Mouse (Mus musculus) midbrain, embryonic 14.5 days (tissue): ENCODE results near the gene Hist1h4c. TPM values are rescaled to one million over a fixed set of nuclear protein-coding genes. Genes with fewer than 3 reads are reported as not detected.

Experiments
- ATAC-seq: fragments of 200-750 bp; cut with Nextera tagmentation; 2 replicates; pipeline ENCODE4 v1.8.0; 2017; ENCODE audit warnings: moderate number of reproducible peaks, moderate library complexity; ENCODE audit not compliant: low FRiP score, low TSS enrichment
- DNase-seq: peaks from one replicate; pipeline ENCODE4 v3.0.0-alpha.2; 2015
- H3K27ac ChIP-seq: fragments of 300-500 bp; sonication (generic); replicated peaks from 2 replicates; pipeline ENCODE4 v1.5.1; 2014; ENCODE audit warnings: mild to moderate bottlenecking, low read depth, low read length, moderate library complexity
- H3K27me3 ChIP-seq: fragments of 300-500 bp; sonication (generic); 2 replicates; pipeline ENCODE4 v1.6.1; 2014; ENCODE audit warnings: low read length, control low read depth, mixed read lengths; ENCODE audit not compliant: control insufficient read depth, insufficient read depth
- H3K36me3 ChIP-seq: fragments of 300-500 bp; sonication (generic); 2 replicates; pipeline ENCODE4 v1.6.1; 2014; ENCODE audit warnings: low read length, control low read depth; ENCODE audit not compliant: control insufficient read depth, insufficient read depth
- H3K4me1 ChIP-seq: fragments of 300-500 bp; sonication (generic); 2 replicates; pipeline ENCODE4 v1.6.1; 2014; ENCODE audit warnings: mild to moderate bottlenecking, antibody characterized with exemption, low read length, control low read depth; ENCODE audit not compliant: control insufficient read depth, insufficient read depth
- H3K4me2 ChIP-seq: fragments of 300-500 bp; sonication (generic); 2 replicates; pipeline ENCODE4 v1.6.1; 2014; ENCODE audit warnings: mild to moderate bottlenecking, low read length, moderate library complexity
- H3K4me3 ChIP-seq: fragments of 300-500 bp; sonication (generic); replicated peaks from 2 replicates; pipeline ENCODE4 v1.5.1; 2014; ENCODE audit warnings: low read depth, low read length
- H3K9ac ChIP-seq: fragments of 300-500 bp; sonication (generic); replicated peaks from 2 replicates; pipeline ENCODE4 v1.6.1; 2014; ENCODE audit warnings: mild to moderate bottlenecking, low read length, moderate library complexity
- H3K9me3 ChIP-seq: fragments of 300-500 bp; sonication (generic); 2 replicates; pipeline ENCODE4 v1.6.1; 2016; ENCODE audit warnings: low read length, control low read depth, mixed read lengths; ENCODE audit not compliant: control insufficient read depth
- WGBS: fragments of 180-500 bp; shearing (Covaris S2); extraction: QIAGEN DNeasy Blood & Tissue Kit; methylation state at CpG from one replicate; pipeline ENCODE4 v1.1.7; 2014; 5-methylcytosine and 5-hydroxymethylcytosine counted together
- polyA plus RNA-seq: library from polyadenylated mRNA; unstranded; fragments of >200 nt; fragmentation: Nextera tagmentation; extraction: Ambion mirVana; gene quantifications from 2 replicates; pipeline ENCODE4 v1.2.1, GENCODE M21; 2014

Hist1h4c gene
- polyA plus RNA-seq, 1 experiment from 2014 or later = 4.3 TPM

DNA sequence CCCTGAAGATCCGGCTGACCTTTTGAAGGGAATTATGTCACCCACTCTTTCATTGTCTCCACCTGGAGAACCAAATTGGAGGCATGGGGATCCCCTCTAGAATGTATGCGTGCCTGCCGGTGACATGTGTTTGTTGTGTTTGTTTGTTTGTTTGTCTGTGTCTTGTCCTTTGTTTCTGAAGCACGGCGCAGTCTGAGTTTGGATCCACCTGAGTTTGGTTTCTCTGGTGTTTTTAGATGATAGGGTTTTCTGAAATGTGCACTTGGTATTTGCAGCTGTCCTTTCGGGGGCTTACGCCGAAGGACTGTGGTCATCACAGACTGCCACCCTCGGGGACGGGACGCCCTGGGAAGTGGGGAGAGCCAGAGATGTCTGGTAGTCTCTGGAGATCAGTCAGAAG is 18.9 kb upstream of the Hist1h4c start:
- H3K27ac ChIP-seq = no peak overlapping the region
- H3K27me3 ChIP-seq = no peaks in the 10 kb centered on the region
- no peaks in the 10 kb centered on the region for H3K9me3 ChIP-seq
- ATAC-seq (no peak), DNase-seq (no peak)
- no peaks in the 10 kb centered on the region for H3K4me1 ChIP-seq
- no peak overlapping the region for H3K4me2 ChIP-seq
- no peak overlapping the region for H3K4me3 ChIP-seq
- 63% methylated on average over 11 of the region's 11 CpGs for WGBS
- no peaks in the 10 kb centered on the region for H3K36me3 ChIP-seq
- H3K9ac ChIP-seq = no peak overlapping the region

GRCm38 (mm10) chr13:23716261-23717042 is 18.2 kb upstream of the Hist1h4c start:
- Histone ChIP-seq H3K4me1 (no peaks in the 10 kb centered on the region), H3K36me3 (no peaks in the 10 kb centered on the region), H3K4me3 (no peak overlapping the region), H3K27me3 (no peaks in the 10 kb centered on the region), H3K27ac (no peak overlapping the region), H3K4me2 (no peak overlapping the region), H3K9ac (no peak overlapping the region), H3K9me3 (no peaks in the 10 kb centered on the region)
- DNase-seq (no peak), ATAC-seq (no peak)
- 86% methylated on average over 5 of the region's 5 CpGs for WGBS

GRCm38 (mm10) chr13:23710374-23711089 is 12.3 kb upstream of the Hist1h4c start, which contains the start of gene Hfe:
Hfe (minus strand) TSS chr13:23710854.
- Histone ChIP-seq H3K4me1 (no peaks in the 10 kb centered on the region), H3K27me3 (no peaks in the 10 kb centered on the region), H3K9ac (peak within 1 kb of the TSS; percentile 44; the same call in 1 of the 2 replicates), H3K9me3 (no peaks in the 10 kb centered on the region), H3K36me3 (no peaks in the 10 kb centered on the region), H3K27ac (no peak within 1 kb of the TSS), H3K4me3 (peak within 1 kb of the TSS; percentile 23), H3K4me2 (peak within 1 kb of the TSS; percentile 54)
- ATAC-seq (peak; percentile 63; the same call in 1 of the 2 replicates), DNase-seq (peak; percentile 50)
- WGBS = 6% methylated on average over 17 of the region's 17 CpGs

DNA sequence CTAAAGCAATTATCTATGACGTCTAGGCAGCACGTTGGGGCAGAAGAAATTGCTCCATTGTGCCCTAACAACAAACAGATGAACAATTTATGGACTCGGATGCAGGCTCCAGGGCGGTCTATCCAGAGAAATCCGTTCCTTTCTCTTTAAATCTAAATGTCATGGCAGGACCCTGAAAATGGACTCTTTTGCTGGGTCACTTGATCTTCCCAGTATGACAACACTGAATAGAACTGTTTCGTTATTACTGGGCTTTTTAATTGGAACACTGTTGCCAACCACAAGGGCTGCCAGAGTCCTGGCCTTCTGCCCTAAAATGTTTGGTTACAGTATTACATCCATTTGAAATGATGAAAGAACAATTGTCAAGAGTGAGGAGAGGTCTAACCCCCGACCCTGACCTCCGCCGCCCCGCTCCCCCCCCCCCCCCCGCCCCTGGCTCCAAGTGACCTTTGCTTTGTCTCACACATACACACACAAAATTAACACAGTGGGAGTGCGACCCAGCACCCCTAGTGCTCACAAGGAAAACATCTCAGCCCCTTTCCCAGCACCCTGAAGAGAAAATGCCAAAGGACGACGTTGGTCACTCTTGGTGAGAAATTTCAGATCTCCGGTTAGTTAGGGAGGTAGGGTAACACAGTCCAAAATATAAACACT is 11.6 kb upstream of the Hist1h4c start:
- 26% methylated on average over 15 of the region's 15 CpGs for WGBS
- peak overlapping the region; percentile 54 for H3K4me2 ChIP-seq
- no peaks in the 10 kb centered on the region for H3K36me3 ChIP-seq
- no peak for DNase-seq
- H3K9me3 ChIP-seq = no peaks in the 10 kb centered on the region
- ATAC-seq = no peak
- peak overlapping the region; percentile 23 for H3K4me3 ChIP-seq
- no peaks in the 10 kb centered on the region for H3K4me1 ChIP-seq
- H3K27me3 ChIP-seq = no peaks in the 10 kb centered on the region
- 0 out of 2 replicates have a peak overlapping the region, but pooled peaks have one; percentile 44 for H3K9ac ChIP-seq
- no peak overlapping the region for H3K27ac ChIP-seq

DNA sequence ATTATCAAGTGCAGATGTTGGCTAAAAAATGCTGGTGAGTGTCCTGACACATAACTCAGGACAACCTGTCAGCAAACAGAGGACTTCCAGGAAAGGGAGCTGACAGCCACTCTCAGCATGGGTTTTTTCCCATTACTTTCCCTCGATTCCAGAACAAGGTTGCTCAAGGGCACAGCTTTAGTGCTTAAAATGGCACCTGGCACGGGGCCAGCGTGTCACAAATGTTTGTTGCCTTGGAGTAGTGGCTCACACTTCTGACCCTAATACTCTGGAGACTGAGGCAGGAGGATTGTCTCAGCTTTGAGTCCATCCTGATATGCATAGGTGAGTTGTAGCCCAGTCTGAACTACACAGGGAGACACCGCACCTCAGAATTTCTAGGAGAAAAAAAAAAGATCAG is 10.4 kb upstream of the Hist1h4c start:
- no peaks in the 10 kb centered on the region for H3K9me3 ChIP-seq
- WGBS = 81% methylated on average over 4 of the region's 4 CpGs
- H3K4me2 ChIP-seq = no peak overlapping the region
- H3K9ac ChIP-seq = no peak overlapping the region
- no peak overlapping the region for H3K27ac ChIP-seq
- no peak for DNase-seq
- no peaks in the 10 kb centered on the region for H3K36me3 ChIP-seq
- H3K4me3 ChIP-seq = no peak overlapping the region
- H3K4me1 ChIP-seq = no peaks in the 10 kb centered on the region
- no peaks in the 10 kb centered on the region for H3K27me3 ChIP-seq
- ATAC-seq = no peak

DNA sequence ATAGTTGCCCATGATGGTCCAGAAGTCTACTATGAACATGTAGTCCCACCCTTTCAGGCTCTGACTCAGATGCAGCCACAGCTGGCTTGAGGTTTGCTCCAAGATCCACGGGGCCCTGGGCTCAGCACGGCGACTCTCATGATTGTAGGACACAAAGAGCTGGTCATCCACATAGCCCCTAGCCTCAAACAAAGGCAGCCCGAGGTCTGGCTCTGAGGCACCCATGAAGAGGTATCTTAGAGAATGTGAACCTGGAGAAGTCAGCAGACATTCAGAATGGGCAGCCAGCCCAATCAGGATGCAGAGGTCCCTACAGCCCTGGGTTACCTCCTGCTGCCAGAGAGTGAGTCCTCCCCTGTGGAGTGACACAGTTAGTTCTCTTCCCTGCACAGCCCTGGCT is 9.8 kb upstream of the Hist1h4c start:
- Histone ChIP-seq H3K27me3 (no peaks in the 10 kb centered on the region), H3K9ac (no peak overlapping the region), H3K4me3 (no peak overlapping the region), H3K27ac (no peak overlapping the region), H3K36me3 (no peaks in the 10 kb centered on the region), H3K4me2 (no peak overlapping the region), H3K9me3 (no peaks in the 10 kb centered on the region), H3K4me1 (no peaks in the 10 kb centered on the region)
- ATAC-seq (no peak), DNase-seq (no peak)
- WGBS = 84% methylated on average over 4 of the region's 4 CpGs

GRCm38 (mm10) chr13:23706771-23707170 is 8.5 kb upstream of the Hist1h4c start:
- ATAC-seq (no peak), DNase-seq (no peak)
- H3K27ac ChIP-seq = no peak overlapping the region
- H3K9ac ChIP-seq = no peak overlapping the region
- no peaks in the 10 kb centered on the region for H3K27me3 ChIP-seq
- WGBS = 93% methylated on average over 12 of the region's 12 CpGs
- no peak overlapping the region for H3K4me2 ChIP-seq
- no peaks in the 10 kb centered on the region for H3K4me1 ChIP-seq
- no peak overlapping the region for H3K4me3 ChIP-seq
- no peaks in the 10 kb centered on the region for H3K36me3 ChIP-seq
- no peaks in the 10 kb centered on the region for H3K9me3 ChIP-seq

DNA sequence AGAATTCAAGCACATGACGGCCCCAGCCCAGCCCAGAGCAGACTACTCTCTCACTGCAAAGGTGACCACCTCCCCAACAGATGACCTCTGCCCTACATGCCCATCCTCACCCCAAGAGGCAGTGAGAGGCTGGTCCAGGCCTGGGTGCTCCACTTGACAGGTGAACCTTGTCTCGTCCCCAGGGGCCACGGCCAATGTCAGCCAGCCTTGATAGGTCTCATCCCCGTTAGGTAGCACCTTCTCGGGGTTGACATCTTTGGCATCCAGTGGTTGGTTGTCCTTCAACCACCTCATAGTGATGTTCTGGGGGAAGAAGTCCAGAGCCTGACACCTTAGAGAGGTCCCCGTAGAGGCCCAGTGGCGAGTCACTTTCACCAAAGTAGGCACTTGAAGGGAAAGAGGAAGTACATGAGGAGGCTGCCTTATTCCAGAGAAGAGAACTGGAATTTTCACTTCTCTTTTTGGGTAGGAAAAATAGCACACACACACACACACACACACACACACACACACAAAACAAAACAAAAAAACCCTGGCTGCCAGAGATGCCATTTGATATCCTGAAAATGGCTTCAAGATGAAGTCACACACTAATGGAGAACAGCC is 7.6 kb upstream of the Hist1h4c start:
- Histone ChIP-seq H3K4me3 (no peak overlapping the region), H3K9me3 (no peaks in the 10 kb centered on the region), H3K9ac (no peak overlapping the region), H3K4me2 (no peak overlapping the region), H3K36me3 (no peaks in the 10 kb centered on the region), H3K27ac (no peak overlapping the region), H3K27me3 (no peaks in the 10 kb centered on the region), H3K4me1 (no peaks in the 10 kb centered on the region)
- ATAC-seq (no peak), DNase-seq (no peak)
- WGBS = 94% methylated on average over 7 of the region's 7 CpGs
